Mouse (Mus musculus) adrenal gland, postnatal 14 days (tissue): ENCODE results near the gene Stx8. TPM values are rescaled to one million over a fixed set of nuclear protein-coding genes. Genes with fewer than 3 reads are reported as not detected.

Experiments
- DNase-seq: peaks from one replicate; pipeline ENCODE4 v3.0.0; 2021; ENCODE audit warnings: mixed read lengths
- long read RNA-seq, 2 experiments: library from polyadenylated mRNA; stranded (forward); transcript quantifications; one replicate each; pipeline ENCODE4 v2.0.0; 2021
- total RNA-seq: library from RNA; stranded (reverse); gene quantifications from 2 replicates; pipeline ENCODE4 v1.2.3, GENCODE M21; 2021

The Stx8 gene
- total RNA-seq: 28.5 and 35.5 TPM in 2 replicates
- long read RNA-seq, experiment 1, full-length matches to known transcripts: 24 of 30 reads
- long read RNA-seq, experiment 1, partial matches to known transcripts: 2 of 30 reads
- long read RNA-seq, experiment 1, other reads (novel, unspliced or antisense): 4 of 30 reads
- long read RNA-seq, experiment 2, full-length matches to known transcripts: 20 of 26 reads
- long read RNA-seq, experiment 2, partial matches to known transcripts: 1 of 26 reads
- long read RNA-seq, experiment 2, other reads (novel, unspliced or antisense): 5 of 26 reads

DNA sequence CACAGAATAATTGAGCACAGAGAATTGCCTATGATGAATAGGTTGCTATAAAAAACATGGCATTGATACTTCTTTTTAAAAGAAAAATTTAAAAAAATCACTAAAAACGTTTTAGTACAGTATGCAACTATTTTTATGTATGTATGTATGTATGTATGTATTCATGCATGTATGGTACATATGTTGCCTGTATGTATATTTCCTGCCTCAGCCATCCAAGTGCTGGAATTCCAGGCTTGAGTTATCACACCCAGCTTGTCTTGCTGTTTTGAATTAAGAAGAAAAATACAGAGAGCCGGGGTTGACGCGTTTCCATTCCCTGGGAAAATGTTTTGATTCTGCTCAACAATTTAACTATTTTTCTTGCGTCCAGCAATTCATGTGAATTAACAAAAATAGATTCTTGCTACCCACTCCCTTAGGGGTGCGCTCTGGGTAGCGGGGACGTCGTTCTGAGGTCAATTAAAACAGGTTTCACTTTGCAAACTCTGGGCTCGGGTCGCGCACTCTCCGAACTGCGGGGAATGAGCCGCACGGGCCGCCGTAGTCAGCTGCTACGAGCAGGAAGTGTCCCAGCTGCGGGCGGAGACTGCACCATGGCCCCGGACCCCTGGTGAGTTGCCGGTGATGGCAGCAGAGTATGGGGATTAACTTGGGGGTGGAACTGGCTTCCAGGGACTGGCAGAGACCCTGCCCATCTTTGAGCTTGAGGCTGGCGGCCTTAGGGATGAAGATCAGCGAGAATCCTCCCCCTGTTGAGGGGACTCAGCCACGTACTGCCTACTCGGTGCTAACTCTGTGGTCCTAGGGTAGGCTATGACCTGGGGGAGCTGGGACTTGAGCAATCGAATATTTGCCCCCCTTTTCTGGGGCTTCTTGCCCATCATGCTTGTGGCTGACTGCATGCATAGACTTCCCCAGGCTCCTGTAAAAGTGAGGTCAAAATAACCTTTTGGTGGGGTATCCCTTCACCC is at the start of gene Stx8:
Gene Stx8, plus strand, starts transcription at position 289 of the 974 bp plus-strand sequence.
- peak; percentile 97 for DNase-seq

DNA sequence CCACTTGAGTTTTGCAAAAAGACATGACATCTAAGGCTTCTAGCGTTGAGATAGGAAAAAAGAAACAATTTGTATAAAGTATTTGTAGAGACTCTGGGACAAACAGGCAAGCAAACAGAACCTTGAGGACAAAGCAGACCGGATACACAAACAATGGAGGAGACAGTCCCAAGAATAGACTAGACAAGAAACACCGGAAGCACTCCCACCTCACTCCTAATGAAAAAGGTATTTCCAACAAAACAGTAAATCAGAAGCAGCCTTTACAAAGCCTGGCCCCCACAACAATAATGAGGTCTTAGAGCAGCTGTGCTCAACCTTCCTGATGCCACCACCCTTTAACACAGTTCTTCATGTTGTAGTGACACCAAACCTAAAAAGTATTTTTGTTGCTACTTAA is 48.9 kb upstream of the Stx8 start:
- DNase-seq: no peak

DNA sequence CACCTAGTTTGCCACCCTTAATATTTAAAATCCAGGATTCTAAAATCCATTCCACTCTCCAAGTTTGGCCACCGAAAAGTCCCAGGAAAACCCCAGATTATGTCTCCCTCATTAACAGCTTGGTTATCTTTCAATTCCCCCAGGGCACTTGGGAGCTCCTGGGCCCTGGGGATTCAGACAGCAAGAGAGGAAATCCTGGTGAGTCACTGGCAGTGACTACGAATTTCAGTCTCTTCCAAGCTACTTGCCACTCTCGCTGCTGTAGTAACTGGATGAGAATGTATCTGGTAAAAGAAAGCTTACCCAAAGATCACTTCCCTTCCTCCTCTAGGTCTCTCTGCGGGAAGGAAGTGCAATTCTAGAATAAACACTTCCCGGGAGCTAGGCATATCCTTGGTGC is 46.4 kb upstream of the Stx8 start:
- DNase-seq: peak; percentile 9

DNA sequence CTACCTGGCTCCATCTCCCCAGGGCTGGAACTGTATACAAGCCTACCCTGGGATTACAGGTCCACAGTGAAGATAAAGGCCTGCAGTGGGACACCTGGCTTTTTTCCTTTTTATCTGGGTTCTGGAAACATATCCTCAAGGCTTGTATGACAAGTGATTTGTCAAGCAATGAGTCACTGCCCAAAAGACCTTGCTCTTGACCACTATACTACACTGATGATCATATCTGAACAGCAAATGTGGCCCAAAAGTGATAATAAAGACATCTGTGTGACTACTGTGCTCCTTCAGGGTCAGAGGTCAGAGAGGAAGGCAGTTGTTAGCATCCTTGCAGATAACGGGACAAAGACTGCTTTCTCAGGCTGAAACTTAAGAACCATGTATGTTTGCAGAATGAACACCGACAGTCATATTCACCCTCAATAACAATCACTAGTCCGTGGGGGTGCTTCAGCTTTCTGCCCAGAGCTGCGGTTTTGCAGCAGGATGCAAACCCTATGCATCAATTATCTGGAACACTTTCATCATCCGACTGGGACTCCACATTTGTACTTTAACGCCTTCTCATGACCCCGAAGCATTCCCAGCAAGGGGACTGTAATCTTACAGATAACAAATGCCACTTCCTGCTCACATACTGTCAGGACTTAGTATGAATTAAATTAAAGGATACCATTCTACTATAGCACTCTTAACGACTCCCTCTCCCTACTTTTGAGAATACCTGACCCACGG is 45.6 kb upstream of the Stx8 start:
- no peak for DNase-seq

DNA sequence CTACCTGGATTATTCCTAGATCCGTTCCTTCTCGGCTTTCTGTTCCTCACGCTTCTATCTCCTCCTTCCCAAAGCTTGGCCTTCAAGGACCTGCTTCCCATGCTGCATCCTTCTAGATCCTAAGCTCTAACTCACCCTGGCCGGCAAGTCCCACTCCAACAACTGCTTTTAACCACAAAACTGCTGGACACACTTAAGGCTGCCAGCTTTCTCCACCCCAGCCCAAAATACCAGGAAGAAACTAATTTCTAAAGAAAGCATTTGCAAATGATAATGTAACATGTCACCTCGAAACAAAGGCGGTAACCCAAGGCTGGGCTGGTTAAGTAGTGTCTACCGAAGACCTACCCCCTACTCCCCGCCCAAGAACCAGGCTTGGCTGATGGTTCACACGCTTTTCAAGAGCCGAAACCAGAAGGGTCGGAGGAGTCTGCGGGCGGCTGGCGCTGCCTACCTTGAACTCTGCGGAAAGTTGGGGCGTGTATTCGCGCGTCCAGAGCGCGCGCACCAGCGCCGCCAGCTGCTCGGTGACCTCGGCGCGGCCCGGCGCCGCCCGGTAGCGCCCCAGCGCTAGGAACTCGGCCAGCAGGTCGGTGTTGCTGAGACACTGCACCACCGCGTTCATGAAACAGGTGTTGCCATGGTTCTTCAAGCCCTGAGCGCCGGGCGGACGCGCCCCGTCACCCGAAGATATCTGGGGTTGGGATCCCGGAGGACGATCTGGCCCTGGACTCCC is 44.7 kb upstream of the Stx8 start:
- DNase-seq: peak; percentile 61

DNA sequence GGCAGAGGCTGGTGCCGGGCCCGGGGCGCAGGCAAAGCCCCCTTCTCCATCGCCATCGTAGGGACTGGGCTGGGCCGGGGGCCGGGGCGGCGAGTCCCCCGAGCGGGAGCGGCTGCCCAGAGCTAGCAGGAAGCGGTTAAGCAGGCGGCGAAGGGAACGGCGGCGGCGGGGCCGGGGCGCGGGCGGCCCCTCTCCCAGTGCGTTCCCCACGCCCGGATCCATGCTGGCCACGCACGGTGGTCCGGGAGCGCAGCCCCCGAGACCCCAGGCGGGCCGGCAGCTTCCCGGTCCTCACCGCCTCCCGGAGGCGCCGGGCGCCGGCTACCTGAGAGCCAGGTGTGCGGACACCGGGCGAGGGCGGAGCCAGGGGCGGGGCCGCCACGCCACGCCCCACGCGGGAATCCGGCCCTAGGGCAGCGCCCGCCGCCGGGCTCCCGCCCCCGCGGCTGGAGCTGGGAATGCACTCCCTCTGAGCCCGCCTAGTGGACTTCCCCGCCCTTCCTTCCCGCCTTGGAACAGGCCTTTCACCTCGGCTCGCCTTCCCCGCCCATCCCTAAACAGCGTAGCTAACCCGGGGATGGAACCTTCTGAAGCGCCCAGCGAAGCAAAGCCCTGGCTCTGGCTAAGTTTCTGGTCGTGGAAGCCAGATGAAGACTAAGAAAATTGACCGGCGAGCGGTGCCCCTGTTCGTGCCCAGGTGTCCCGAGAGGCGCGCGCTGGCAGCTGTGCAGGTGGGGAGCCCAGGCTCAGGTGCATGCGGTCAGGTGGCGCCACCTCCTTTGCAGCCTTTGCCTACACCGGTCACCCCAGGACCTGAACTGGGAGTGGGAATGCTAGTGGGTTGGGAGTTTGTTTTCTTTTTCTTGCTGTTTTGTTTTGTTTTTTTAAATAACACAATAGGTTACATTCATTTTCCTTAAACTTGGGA is 43.9 kb upstream of the Stx8 start, which contains the start of gene Usp43:
Gene Usp43, minus strand, starts transcription at position 327 of the 928 bp plus-strand sequence.
- peak; percentile 78 for DNase-seq

DNA sequence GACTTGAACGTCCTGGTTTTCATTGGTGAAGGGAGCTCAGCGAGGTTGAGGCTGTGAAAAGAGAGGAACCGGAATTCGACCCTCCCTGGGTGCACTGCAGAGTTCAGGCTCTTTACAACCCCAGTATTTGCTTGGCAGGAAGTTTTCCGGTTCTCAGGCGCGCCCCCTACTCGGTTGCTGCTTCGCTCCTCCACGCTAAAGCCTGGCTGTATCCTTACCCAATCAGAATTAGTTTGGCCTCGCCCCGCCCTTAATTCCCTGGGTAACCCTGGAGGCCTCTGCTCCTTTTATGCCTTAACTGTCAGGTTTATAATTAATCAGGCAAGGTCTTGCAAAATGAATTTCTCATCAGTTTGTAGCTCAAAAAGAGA is 43.3 kb upstream of the Stx8 start:
- peak; percentile 74 for DNase-seq

DNA sequence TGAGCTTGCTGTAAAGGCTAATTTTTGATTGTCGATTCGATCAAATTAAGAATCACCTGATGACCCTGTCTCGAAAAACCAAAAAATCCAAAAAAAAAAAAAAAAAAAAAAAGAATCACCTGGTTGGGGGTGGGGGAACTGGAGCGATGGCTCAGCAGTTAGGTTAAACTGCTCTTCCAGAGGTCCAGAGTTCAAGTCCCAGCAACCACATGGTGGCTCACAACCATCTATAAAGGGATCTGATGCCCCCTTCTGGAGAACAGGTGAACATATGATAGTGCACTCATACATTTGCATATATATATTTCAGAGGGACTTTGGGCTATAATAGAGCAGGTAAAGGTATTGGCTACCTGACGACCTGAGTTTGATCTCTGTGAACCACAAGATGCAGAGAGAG is 42.3 kb upstream of the Stx8 start:
- DNase-seq: no peak

DNA sequence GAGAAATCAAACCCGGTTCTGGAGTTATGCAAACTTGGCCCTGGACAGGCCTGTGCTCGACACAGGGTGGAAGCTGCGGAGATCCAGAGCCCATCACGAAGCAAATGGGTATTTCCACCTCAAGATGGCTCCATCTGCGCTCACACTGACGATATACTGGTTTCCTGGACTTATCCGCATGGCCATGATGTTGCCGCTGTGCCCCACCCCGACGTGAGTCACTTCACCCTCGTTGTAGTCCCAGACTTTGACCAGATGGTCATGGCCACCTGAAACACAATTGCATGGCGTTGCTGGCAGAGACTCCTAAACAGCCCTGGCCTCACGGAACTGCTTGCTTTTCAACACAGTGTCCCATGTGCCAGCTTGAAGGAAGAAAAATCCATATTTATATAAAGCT is 41.0 kb upstream of the Stx8 start:
- no peak for DNase-seq

DNA sequence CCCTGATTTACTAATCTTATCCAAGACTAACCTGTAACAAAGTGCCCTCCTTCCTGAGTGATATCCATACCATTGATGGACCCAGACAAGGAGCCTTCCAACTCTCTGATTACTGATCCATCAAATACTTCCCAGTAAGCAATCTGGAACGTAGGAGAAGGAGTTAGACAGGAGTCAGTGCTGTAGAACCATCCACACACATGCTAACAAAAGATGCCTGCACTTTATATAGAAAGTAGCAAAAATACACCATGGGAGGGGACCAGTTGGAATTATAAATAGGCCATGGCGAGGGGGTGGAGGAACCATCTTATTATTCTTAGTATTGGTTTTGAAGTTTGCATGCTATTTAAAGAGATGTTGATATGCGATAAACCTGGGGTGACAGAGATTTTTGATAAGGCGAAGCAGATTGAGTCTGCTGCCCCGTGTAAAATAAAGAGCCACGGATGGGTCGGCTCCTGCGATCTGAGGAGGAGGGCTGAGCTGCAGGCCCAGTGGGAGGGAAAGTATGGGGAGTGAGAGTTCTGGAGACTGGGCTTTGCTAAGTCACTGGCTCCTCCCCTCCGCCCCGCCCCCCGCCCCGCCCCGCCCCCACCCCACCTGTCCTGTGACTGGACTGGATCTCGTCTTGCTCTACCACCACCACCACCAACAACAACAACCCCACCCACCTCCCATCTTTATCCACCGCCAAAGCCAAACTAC is 39.5 kb upstream of the Stx8 start:
- DNase-seq: no peak

DNA sequence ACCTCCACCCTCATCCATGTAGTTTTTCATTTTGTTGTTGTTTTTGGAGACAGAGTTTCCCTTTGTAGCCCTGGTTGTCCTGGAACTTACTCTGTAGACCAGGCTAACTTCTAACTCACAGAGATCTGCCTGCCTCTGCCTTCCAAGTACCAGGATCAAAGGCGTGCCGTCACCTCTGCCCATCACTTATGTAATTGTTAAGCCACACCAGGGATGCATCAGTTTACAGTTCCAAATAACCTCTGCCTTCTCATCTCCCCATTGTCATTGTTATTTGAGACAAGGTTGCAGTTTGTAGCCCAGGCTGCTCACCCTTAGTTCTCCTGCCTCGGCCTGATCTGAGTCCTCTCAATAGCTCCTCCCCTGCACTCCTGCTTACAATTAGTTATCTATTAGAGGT is 33.8 kb upstream of the Stx8 start:
- no peak for DNase-seq

DNA sequence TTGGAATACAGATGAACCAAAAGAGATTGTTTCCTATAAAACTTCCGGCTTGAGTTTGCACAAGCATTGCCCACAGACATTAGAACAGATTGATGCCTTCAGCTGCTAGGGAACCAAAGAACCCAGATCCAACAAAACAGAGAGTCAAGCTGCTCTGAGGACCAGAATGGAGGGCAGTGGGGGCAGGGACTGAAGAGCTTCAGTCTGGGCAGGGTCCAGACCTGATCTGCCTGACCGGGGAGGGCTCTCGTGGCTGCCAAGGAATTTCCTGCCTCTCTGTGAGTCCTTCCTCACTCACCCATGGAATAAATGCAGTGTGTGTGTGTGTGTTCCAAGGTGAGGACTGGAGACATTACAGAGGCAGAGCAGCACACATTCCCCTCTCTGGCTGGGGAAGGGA is 17.8 kb upstream of the Stx8 start:
- DNase-seq: no peak

DNA sequence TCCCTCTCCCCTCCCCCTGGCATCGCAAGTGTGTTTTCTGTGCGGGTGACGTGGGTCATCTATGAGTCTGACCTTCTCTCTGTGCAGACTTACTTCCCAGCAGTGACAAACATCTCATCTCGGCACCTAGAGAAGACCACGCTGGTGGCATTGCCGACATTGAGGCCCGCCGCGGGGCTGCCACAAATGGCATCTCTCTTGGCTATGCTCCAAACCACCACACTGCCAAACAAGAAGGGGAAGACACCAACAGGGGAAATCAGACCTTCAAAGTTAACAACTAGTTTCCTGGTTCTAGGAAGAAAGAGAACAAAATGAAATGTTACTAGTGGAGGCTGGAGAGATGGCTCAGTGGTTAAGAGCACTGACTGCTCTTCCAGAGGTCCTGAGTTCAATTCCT is 16.5 kb upstream of the Stx8 start:
- DNase-seq: no peak

DNA sequence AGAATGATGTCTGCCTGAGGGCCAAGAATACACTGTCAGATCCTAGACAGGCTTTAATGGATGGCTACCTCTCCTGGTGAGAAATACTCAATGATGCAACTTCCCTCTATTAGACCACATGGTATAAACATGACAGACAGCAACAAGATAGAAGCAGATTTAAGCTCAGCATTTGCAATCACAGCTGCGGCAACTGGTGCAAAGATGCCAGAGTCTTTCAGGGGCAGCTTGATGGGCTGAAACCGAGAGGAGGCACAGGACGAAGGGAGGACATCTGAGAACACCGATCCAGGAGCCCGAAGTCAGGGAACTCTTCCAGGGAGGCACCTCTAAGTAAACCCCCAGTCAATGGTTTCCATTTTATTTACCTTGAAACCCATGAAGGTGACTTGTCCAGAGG is 12.4 kb upstream of the Stx8 start:
- DNase-seq: no peak

DNA sequence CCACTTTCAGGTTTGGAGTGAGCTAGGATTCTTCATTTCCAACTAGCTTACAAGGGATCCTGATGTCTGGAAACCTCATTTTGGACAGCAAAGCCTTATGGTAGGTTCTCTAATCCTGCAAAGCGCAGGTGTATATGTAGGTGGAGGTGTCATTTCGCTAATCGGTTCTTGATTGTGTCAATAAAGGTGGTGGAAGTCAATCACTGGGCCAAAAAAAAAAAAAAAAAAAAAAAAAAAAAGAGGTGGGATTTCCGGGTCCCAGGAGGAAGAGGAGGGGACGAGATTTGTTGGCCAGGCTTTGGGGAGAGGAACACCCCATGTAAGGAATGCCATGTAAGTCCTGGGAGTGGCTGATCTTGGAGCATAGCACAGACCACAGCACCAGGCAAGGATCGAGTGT is 11.6 kb upstream of the Stx8 start:
- DNase-seq: no peak

DNA sequence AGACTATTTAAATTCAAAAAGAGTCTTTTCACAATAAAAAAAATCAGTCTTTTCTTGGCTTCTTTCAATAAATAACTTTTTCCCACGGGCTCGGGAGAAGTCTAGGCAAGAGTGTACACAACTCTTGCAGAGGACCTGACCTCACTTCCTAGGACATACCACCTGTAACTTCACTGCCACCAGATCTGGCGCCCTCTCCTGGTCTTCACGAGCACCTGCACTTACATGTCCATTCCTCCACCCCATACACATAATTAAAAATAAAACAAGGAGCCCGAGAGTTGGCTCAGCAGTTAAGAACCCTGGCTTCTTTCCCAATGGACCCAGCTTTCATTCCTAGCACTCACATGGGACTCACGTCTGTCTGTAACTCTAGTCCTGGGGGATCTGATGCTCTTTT is 1.9 kb upstream of the Stx8 start:
- peak; percentile 24 for DNase-seq

DNA sequence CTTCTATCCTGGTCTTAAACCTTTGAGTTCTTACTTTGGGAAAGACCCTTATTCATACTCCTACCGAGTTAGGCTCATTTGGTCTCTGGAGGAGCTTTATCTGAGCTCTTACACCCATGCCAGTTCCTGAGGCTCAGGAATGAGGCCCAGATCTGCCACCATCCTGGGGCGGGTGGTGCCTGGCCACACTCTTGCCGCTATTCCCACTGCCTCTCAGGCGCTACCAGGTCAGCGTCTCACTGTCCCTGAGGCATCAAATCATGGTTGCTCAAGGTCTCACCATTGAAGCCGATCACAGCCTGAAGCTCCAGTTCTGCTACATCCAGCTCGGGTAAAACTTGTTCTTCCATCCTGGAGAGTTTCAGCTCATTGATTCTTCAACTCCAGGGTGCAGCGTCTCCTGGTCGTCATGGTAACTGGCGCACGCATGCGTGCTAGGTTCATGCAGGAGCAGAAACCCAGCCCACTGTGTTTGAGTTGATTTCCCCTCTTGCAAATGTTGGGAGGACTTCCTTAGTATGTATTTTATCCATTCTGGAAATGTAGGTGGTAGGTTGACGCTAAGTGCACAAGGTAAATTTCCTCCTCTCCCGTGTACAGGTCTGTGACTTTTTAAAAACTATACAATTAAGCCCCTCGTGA is 630 bp upstream of the Stx8 start, which contains the start of gene Cfap52:
Gene Cfap52, minus strand, starts transcription at position 410 of the 642 bp plus-strand sequence.
- peak; percentile 92 for DNase-seq

DNA sequence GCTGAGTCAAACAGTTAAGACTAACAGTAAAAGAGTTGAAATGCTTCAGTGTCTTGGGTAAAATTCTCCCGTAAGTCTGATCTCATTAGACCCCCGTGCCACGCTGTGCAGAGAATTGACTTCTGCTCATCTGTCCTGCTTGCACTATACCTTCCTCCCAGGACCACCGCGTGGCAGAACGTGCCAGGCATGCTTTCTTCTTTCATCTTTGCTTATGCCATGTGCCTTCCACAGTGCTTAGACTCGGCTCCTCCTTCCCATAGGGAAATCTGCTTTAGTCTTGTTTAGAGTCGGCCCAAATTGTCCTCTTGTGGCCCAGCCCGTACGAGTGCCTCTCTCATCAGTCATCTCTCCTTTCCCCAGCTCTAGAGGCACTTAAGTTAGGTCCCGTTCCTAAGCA is 1.8 kb downstream of the Stx8 start:
- no peak for DNase-seq

DNA sequence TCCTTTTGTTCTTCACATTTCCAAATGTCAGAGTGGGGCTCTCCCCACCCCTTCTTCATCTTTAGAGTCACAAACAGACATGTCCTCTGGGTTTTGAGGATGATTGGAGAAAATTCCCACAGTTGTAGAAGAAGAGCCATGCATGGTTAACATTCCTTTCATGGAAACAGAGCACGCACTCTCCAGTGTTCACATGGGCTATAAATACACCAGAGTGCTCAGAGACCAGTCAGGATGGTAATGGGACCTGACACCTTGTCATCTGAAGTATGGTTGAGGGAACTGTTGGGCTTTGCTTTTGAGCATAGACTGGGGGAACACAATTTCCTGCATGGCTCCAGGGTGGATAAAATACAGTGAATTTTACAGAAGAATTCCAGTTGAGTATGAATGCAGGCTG is 6.6 kb downstream of the Stx8 start:
- DNase-seq: no peak

DNA sequence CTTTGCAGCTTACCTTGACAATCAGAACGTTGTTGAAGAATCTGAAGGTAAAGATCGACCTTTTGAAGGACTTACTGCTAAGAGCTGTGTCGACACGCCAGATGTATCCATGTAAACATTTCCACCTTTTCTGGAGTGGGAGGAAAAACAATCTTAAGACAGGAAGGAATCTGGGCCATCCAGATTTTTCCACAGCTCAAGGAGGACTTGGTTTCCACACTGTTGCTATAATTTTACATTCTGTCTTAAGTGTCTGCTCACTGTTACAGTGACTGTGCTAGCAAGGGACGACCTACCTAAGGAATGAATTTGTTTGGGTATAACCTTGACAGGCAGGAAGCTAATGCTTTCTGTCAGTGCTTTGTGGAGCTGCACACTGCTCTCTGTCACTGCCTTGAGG is 7.2 kb downstream of the Stx8 start:
- DNase-seq: no peak
